Mouse (Mus musculus): ENCODE results near the gene Ank2. TPM values are rescaled to one million over a fixed set of nuclear protein-coding genes. Genes with fewer than 3 reads are reported as not detected.

Ank2 gene
- polyA plus RNA-seq, 1 experiment from 2014 or later: 27.6 TPM

DNA sequence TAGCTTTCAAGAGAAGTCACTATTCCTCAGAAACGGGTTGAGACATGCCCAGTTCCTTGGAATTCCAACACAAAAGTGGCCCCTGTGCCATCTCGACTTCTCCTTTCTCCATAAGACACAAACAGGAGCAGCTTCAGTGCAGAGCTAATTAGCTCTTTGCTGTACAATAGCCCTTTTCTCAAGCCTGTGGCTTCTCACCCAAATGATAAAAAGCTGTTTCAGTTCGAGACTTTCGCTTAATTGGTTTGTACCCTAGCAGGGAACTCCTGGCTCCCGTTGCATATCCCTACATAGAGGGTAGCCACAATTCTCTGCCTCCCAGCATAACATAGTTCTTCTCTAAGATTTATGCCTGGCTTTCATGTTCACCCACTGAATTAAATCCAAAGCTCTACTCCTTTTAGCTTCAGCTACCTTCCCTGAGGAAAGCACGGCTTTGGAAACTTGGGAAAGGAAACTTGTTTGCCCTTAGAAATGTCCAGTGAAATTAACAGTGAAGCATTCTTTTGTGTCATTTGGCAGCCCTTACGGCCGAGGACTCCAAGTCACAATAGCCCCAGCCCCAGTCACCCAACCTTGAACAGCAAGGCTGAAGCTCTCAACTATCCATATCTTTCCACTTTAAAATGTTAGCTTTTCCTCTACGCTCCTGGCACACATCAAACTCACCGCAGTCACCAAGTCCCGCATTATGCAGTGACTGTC lies 123.0 kb downstream of the Ank2 start:
- H3K4me3 ChIP-seq (replicated peaks): no peak overlapping the region
- WGBS: 50% methylated on average over 11 of the region's 11 CpGs
- H3K4me1 ChIP-seq (replicated peaks): peaks cover 13% of the 10 kb centered on the region
- H3K9ac ChIP-seq (replicated peaks): no peak overlapping the region
- ATAC-seq (ENCODE audit: insufficient number of reproducible peaks, insufficient read depth, low FRiP score, low TSS enrichment, low read depth): no peak
- no peaks in the 10 kb centered on the region for H3K36me3 ChIP-seq
- peak overlapping the region; percentile 9; the same call in 1 of the 2 replicates for H3K4me2 ChIP-seq
- no peaks in the 10 kb centered on the region for H3K27me3 ChIP-seq
- H3K27ac ChIP-seq: peak overlapping the region; percentile 56; the same call in 1 of the 2 replicates
- H3K9me3 ChIP-seq: no peaks in the 10 kb centered on the region

GRCm38 (mm10) chr3:127374190-127374710 lies 124.9 kb downstream of the Ank2 start:
- Histone ChIP-seq H3K4me1 (replicated peaks) (peaks cover 13% of the 10 kb centered on the region), H3K4me2 (no peak overlapping the region), H3K27ac (no peak overlapping the region), H3K9ac (replicated peaks) (no peak overlapping the region), H3K27me3 (no peaks in the 10 kb centered on the region), H3K4me3 (replicated peaks) (no peak overlapping the region), H3K9me3 (no peaks in the 10 kb centered on the region), H3K36me3 (no peaks in the 10 kb centered on the region)
- ATAC-seq (ENCODE audit: insufficient number of reproducible peaks, insufficient read depth, low FRiP score, low TSS enrichment, low read depth): no peak
- WGBS: 85% methylated on average over 6 of the region's 6 CpGs

DNA sequence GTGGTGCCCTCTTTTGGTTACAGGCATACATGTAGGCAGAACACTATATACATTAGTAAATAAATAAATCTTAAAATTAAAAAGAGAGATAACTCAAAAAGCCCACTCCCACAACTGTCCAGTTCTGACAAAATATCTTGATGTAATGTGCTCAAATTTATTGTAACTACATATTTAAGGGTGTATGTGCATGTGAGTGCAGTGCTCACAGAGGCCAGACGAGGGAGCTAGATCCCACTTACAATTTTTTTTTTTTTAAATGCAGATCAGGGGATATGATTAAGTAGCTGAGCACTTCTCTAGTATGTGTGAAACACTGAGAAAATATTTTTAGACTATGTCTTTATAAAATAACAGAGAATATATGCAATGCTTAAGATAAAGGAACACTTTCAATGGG lies 127.4 kb downstream of the Ank2 start:
- H3K4me2 ChIP-seq: no peak overlapping the region
- peaks cover 10% of the 10 kb centered on the region for H3K4me1 ChIP-seq (replicated peaks)
- H3K27me3 ChIP-seq: no peaks in the 10 kb centered on the region
- no peak overlapping the region for H3K27ac ChIP-seq
- H3K9ac ChIP-seq (replicated peaks): no peak overlapping the region
- H3K36me3 ChIP-seq: no peaks in the 10 kb centered on the region
- H3K9me3 ChIP-seq: no peaks in the 10 kb centered on the region
- 93% methylated on average over 1 of the region's 1 CpGs for WGBS
- no peak for ATAC-seq (ENCODE audit: insufficient number of reproducible peaks, insufficient read depth, low FRiP score, low TSS enrichment, low read depth)
- no peak overlapping the region for H3K4me3 ChIP-seq (replicated peaks)

- no peaks in the 10 kb centered on the region for H3K4me1 ChIP-seq (replicated peaks)
- WGBS: 90% methylated on average over 6 of the region's 6 CpGs
- H3K4me3 ChIP-seq (replicated peaks): no peak overlapping the region
- H3K27me3 ChIP-seq: no peaks in the 10 kb centered on the region
- no peak overlapping the region for H3K27ac ChIP-seq
- no peaks in the 10 kb centered on the region for H3K9me3 ChIP-seq
- H3K36me3 ChIP-seq: no peaks in the 10 kb centered on the region
- no peak overlapping the region for H3K4me2 ChIP-seq
- H3K9ac ChIP-seq (replicated peaks): no peak overlapping the region
- ATAC-seq (ENCODE audit: insufficient number of reproducible peaks, insufficient read depth, low FRiP score, low TSS enrichment, low read depth): no peak
Observed at GRCm38 (mm10) chr3:127369529-127369928, 129.6 kb downstream of the Ank2 start.

GRCm38 (mm10) chr3:127367450-127367849 lies 131.7 kb downstream of the Ank2 start:
- no peaks in the 10 kb centered on the region for H3K9me3 ChIP-seq
- H3K9ac ChIP-seq (replicated peaks): no peak overlapping the region
- no peak for ATAC-seq (ENCODE audit: insufficient number of reproducible peaks, insufficient read depth, low FRiP score, low TSS enrichment, low read depth)
- H3K36me3 ChIP-seq: no peaks in the 10 kb centered on the region
- H3K4me1 ChIP-seq (replicated peaks): 0 out of 2 replicates have a peak, but pooled peaks cover 5% of the 10 kb centered on the region
- no peak overlapping the region for H3K4me2 ChIP-seq
- no peaks in the 10 kb centered on the region for H3K27me3 ChIP-seq
- H3K27ac ChIP-seq: no peak overlapping the region
- no peak overlapping the region for H3K4me3 ChIP-seq (replicated peaks)
- WGBS: 73% methylated on average over 4 of the region's 4 CpGs

- H3K4me3 ChIP-seq (replicated peaks): no peak overlapping the region
- H3K4me1 ChIP-seq (replicated peaks): 0 out of 2 replicates have a peak, but pooled peaks cover 5% of the 10 kb centered on the region
- 90% methylated on average over 15 of the region's 15 CpGs for WGBS
- no peaks in the 10 kb centered on the region for H3K9me3 ChIP-seq
- ATAC-seq (ENCODE audit: insufficient number of reproducible peaks, insufficient read depth, low FRiP score, low TSS enrichment, low read depth): no peak
- H3K9ac ChIP-seq (replicated peaks): no peak overlapping the region
- H3K36me3 ChIP-seq: no peaks in the 10 kb centered on the region
- H3K4me2 ChIP-seq: no peak overlapping the region
- H3K27me3 ChIP-seq: no peaks in the 10 kb centered on the region
- H3K27ac ChIP-seq: no peak overlapping the region
Observed at GRCm38 (mm10) chr3:127363512-127363911, 135.6 kb downstream of the Ank2 start.

GRCm38 (mm10) chr3:127362611-127363393 lies 136.3 kb downstream of the Ank2 start:
- 0 out of 2 replicates have a peak, but pooled peaks cover 5% of the 10 kb centered on the region for H3K4me1 ChIP-seq (replicated peaks)
- H3K9ac ChIP-seq (replicated peaks): no peak overlapping the region
- H3K9me3 ChIP-seq: no peaks in the 10 kb centered on the region
- no peak overlapping the region for H3K4me3 ChIP-seq (replicated peaks)
- no peaks in the 10 kb centered on the region for H3K27me3 ChIP-seq
- H3K4me2 ChIP-seq: no peak overlapping the region
- ATAC-seq (ENCODE audit: insufficient number of reproducible peaks, insufficient read depth, low FRiP score, low TSS enrichment, low read depth): no peak; the same call in 1 of the 2 replicates
- 76% methylated on average over 9 of the region's 9 CpGs for WGBS
- H3K36me3 ChIP-seq: no peaks in the 10 kb centered on the region
- no peak overlapping the region for H3K27ac ChIP-seq

GRCm38 (mm10) chr3:127361846-127362245 lies 137.3 kb downstream of the Ank2 start:
- Histone ChIP-seq H3K27ac (no peak overlapping the region), H3K27me3 (no peaks in the 10 kb centered on the region), H3K4me3 (replicated peaks) (no peak overlapping the region), H3K9me3 (no peaks in the 10 kb centered on the region), H3K9ac (replicated peaks) (no peak overlapping the region), H3K4me1 (replicated peaks) (0 out of 2 replicates have a peak, but pooled peaks cover 5% of the 10 kb centered on the region), H3K4me2 (no peak overlapping the region), H3K36me3 (no peaks in the 10 kb centered on the region)
- 79% methylated on average over 8 of the region's 8 CpGs for WGBS
- no peak for ATAC-seq (ENCODE audit: insufficient number of reproducible peaks, insufficient read depth, low FRiP score, low TSS enrichment, low read depth)

DNA sequence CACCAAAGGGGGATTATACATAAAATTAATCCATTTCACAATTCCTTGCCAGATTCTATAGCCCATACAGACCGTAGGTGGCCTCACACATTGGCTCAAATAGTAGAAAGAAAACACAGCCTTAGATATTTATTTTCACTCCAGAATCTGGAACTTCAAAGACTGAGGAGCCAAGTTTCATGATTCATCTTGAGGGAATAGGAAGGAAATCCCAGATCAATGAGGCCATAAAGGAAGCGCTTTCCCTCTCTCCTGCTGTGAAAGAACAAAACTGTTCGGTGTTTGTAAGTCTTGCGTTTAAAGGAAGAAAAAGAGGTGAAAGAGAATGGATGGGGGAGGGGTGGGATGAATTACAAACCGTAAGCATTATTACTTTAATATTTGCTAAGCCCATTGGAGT lies 137.8 kb downstream of the Ank2 start:
- 48% methylated on average over 5 of the region's 5 CpGs for WGBS
- H3K9ac ChIP-seq (replicated peaks): no peak overlapping the region

GRCm38 (mm10) chr3:127355252-127355651 lies 143.9 kb downstream of the Ank2 start:
- H3K4me1 ChIP-seq (replicated peaks): no peaks in the 10 kb centered on the region
- ATAC-seq (ENCODE audit: insufficient number of reproducible peaks, insufficient read depth, low FRiP score, low TSS enrichment, low read depth): no peak
- H3K4me2 ChIP-seq: no peak overlapping the region
- H3K4me3 ChIP-seq (replicated peaks): no peak overlapping the region
- WGBS: 47% methylated on average over 5 of the region's 5 CpGs
- no peaks in the 10 kb centered on the region for H3K36me3 ChIP-seq
- no peak overlapping the region for H3K27ac ChIP-seq
- no peaks in the 10 kb centered on the region for H3K9me3 ChIP-seq
- no peaks in the 10 kb centered on the region for H3K27me3 ChIP-seq
- no peak overlapping the region for H3K9ac ChIP-seq (replicated peaks)

More for the DNA sequence above, 137.8 kb downstream of the Ank2 start:
- Histone ChIP-seq H3K4me1 (replicated peaks) (0 out of 2 replicates have a peak, but pooled peaks cover 5% of the 10 kb centered on the region), H3K4me3 (replicated peaks) (no peak overlapping the region), H3K4me2 (no peak overlapping the region), H3K36me3 (no peaks in the 10 kb centered on the region), H3K27ac (no peak overlapping the region), H3K27me3 (no peaks in the 10 kb centered on the region), H3K9me3 (no peaks in the 10 kb centered on the region)
- ATAC-seq (ENCODE audit: insufficient number of reproducible peaks, insufficient read depth, low FRiP score, low TSS enrichment, low read depth): no peak

GRCm38 (mm10) chr3:127350602-127351362 lies 148.4 kb downstream of the Ank2 start:
- Histone ChIP-seq H3K9me3 (peaks cover 7% of the 10 kb centered on the region), H3K27me3 (no peaks in the 10 kb centered on the region), H3K36me3 (no peaks in the 10 kb centered on the region), H3K9ac (replicated peaks) (no peak overlapping the region), H3K4me1 (replicated peaks) (no peaks in the 10 kb centered on the region), H3K27ac (no peak overlapping the region), H3K4me2 (no peak overlapping the region), H3K4me3 (replicated peaks) (no peak overlapping the region)
- WGBS: 90% methylated on average over 9 of the region's 9 CpGs
- no peak for ATAC-seq (ENCODE audit: insufficient number of reproducible peaks, insufficient read depth, low FRiP score, low TSS enrichment, low read depth)
